Mouse (Mus musculus) kidney, adult 2 months (tissue): ENCODE measurements around the gene Brinp2.

ENCODE experiments used
- CTCF ChIP-seq: fragments of 200-500 bp; conservative IDR thresholded peaks from 2 replicates; pipeline ENCODE4 v1.5.1; 2011; ENCODE audit warnings: low read depth, mild to moderate bottlenecking, control low read depth, low read length, moderate library complexity, mixed read lengths; ENCODE audit not compliant: insufficient read depth, insufficient read length
- POLR2A ChIP-seq: fragments of 200-500 bp; IDR thresholded peaks from one replicate; pipeline ENCODE4 v1.6.1; 2011; ENCODE audit warnings: low read depth, low read length, control low read depth

DNA sequence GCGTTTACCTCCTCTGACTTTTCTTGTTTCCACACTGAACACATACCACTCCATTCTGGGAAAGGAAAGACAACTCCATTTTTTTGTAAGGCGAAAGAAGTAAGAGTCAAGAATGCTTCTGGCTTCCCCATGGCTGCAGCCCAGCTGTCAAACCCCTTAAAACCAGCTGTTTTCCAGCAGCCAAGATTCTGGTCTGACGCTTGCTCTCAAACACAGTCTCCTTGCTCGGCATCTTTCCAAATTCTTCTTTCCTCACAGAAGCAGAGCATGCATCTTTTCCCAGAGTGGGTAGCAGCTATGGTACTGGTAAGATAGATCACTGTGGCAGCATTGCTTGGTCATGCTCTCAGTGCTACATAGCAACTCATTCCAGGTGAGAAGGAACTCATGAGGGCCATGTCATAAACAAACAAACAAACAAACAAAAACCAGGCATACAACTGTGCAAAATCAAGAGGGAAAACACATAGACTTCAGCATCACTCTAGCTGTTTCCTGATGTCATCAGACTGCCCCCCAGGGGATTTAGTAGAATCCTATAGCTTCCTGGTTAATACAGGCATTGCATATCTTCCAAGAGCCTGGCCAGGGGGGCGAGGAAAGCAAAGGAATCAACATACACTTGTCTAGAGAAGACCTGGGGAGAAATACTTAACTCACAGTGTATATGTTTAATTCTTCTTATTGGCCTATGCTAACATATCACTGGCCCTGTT, 2.3 kb downstream of the Brinp2 start:
- no peak for TF ChIP-seq CTCF
- TF ChIP-seq POLR2A = no peak
